Mouse (Mus musculus): ENCODE results near the gene Gm9844. TPM values are rescaled to one million over a fixed set of nuclear protein-coding genes. Genes with fewer than 3 reads are reported as not detected.
"Not testable (repeated sequence)": the region's sequence is repeated elsewhere in the genome, so short reads cannot be mapped to it uniquely, and the experiment has no call there.

The Gm9844 gene
- polyA plus RNA-seq (2012; fragmentation: generic; extraction: Trizol) = 79.9 TPM

GRCm38 (mm10) chr7:24861913-24862312 lies at the start of gene Gm9844:
Gene Gm9844, plus strand, starts transcription at chr7:24862213.
- H3K36me3 ChIP-seq (ENCODE audit: control insufficient read depth, insufficient read depth) = no peaks in the 10 kb centered on the region
- no peak within 1 kb of the TSS for H3K4me2 ChIP-seq (ENCODE audit: low read depth)
- no peak for TF ChIP-seq MYOD1 (IDR thresholded peaks at IDR 0.05; ENCODE audit: control insufficient read depth in 1 of 3, insufficient read length in 2 of 3, low read depth in 2 of 3)
- TF ChIP-seq POLR2AphosphoS2 (IDR thresholded peaks at IDR 0.05; ENCODE audit: insufficient read length, low read depth) = no peak
- no peak for TF ChIP-seq MYOG (IDR thresholded peaks at IDR 0.05; ENCODE audit: control insufficient read depth in 1 of 3, insufficient read depth in 1 of 3, insufficient read length in 2 of 3, low read depth in 2 of 3)
- no peak for TF ChIP-seq POLR2A (IDR thresholded peaks at IDR 0.05; ENCODE audit: insufficient read length, low read depth)
- no peak for TF ChIP-seq SRF (IDR thresholded peaks at IDR 0.05; ENCODE audit: control insufficient read depth, insufficient read length, low read depth)
- TF ChIP-seq E2F4 (IDR thresholded peaks at IDR 0.05; ENCODE audit: insufficient read depth) = no peak
- TF ChIP-seq CEBPB (IDR thresholded peaks at IDR 0.05; ENCODE audit: insufficient read depth, poor library complexity, severe bottlenecking) = no peak
- no peak for TF ChIP-seq REST (IDR thresholded peaks at IDR 0.05; ENCODE audit: insufficient read depth, insufficient read length)
- no peak for TF ChIP-seq TCF3 (IDR thresholded peaks at IDR 0.05; ENCODE audit: insufficient read length, low read depth)
- TF ChIP-seq TCF12 (IDR thresholded peaks at IDR 0.05; ENCODE audit: insufficient read depth, poor library complexity, severe bottlenecking) = no peak
- TF ChIP-seq MAX (IDR thresholded peaks at IDR 0.05; ENCODE audit: low read depth) = no peak
- no peak for TF ChIP-seq USF1 (IDR thresholded peaks at IDR 0.05; ENCODE audit: low read depth)
- H3K4me3 ChIP-seq = no peak within 1 kb of the TSS
- no peaks in the 10 kb centered on the region for H3K79me2 ChIP-seq (ENCODE audit: control insufficient read depth, insufficient read depth)
- no peak within 1 kb of the TSS for H3ac ChIP-seq (ENCODE audit: control insufficient read depth, insufficient read length)
- H3K27me3 ChIP-seq (ENCODE audit: control insufficient read depth, insufficient read depth, insufficient read length) = peaks cover 13% of the 10 kb centered on the region

DNA sequence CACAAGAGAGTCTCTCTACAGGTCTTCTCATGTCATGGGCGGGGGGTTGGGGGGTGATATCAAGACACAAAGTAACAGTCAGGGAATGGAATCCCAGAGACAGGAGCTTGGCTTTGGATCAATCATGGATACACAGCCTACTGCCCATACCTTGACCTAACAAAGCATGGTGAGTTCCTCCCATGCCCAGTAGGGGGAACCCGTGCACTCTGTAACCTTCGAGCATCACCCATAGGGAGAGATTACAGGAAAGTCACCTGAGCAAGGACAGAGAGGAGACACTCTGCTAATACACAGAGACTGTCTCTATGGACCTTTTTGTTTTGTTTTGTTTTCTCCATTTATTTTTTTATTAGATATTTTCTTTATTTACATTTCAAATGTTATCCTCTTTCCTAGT lies 44.5 kb upstream of the Gm9844 start:
- no peaks in the 10 kb centered on the region for H3K36me3 ChIP-seq (ENCODE audit: control insufficient read depth, insufficient read depth)
- H3K79me2 ChIP-seq (ENCODE audit: control insufficient read depth, insufficient read depth) = no peaks in the 10 kb centered on the region
- H3K27me3 ChIP-seq (ENCODE audit: control insufficient read depth, insufficient read depth, insufficient read length) = peaks cover under 1% of the 10 kb centered on the region
- H3ac ChIP-seq (ENCODE audit: control insufficient read depth, insufficient read length) = no peak overlapping the region
- no peak overlapping the region for H3K4me3 ChIP-seq
- no peak overlapping the region for H3K4me2 ChIP-seq (ENCODE audit: low read depth)
- TF ChIP-seq SRF (IDR thresholded peaks at IDR 0.05; ENCODE audit: control insufficient read depth, insufficient read length, low read depth) (no peak), TCF12 (IDR thresholded peaks at IDR 0.05; ENCODE audit: insufficient read depth, poor library complexity, severe bottlenecking) (no peak), USF1 (IDR thresholded peaks at IDR 0.05; ENCODE audit: low read depth) (no peak), E2F4 (IDR thresholded peaks at IDR 0.05; ENCODE audit: insufficient read depth) (no peak), REST (IDR thresholded peaks at IDR 0.05; ENCODE audit: insufficient read depth, insufficient read length) (no peak), CEBPB (IDR thresholded peaks at IDR 0.05; ENCODE audit: insufficient read depth, poor library complexity, severe bottlenecking) (no peak), MAX (IDR thresholded peaks at IDR 0.05; ENCODE audit: low read depth) (no peak), MYOD1 (IDR thresholded peaks at IDR 0.05; ENCODE audit: control insufficient read depth in 1 of 3, insufficient read length in 2 of 3, low read depth in 2 of 3) (no peak), TCF3 (IDR thresholded peaks at IDR 0.05; ENCODE audit: insufficient read length, low read depth) (no peak), MYOG (IDR thresholded peaks at IDR 0.05; ENCODE audit: control insufficient read depth in 1 of 3, insufficient read depth in 1 of 3, insufficient read length in 2 of 3, low read depth in 2 of 3) (no peak), POLR2A (IDR thresholded peaks at IDR 0.05; ENCODE audit: insufficient read length, low read depth) (no peak), POLR2AphosphoS2 (IDR thresholded peaks at IDR 0.05; ENCODE audit: insufficient read length, low read depth) (no peak)

- no peaks in the 10 kb centered on the region for H3K27me3 ChIP-seq (ENCODE audit: control insufficient read depth, insufficient read depth, insufficient read length)
- no peak for TF ChIP-seq CEBPB (IDR thresholded peaks at IDR 0.05; ENCODE audit: insufficient read depth, poor library complexity, severe bottlenecking)
- no peak for TF ChIP-seq MYOG (IDR thresholded peaks at IDR 0.05; ENCODE audit: control insufficient read depth in 1 of 3, insufficient read depth in 1 of 3, insufficient read length in 2 of 3, low read depth in 2 of 3)
- no peak for TF ChIP-seq POLR2AphosphoS2 (IDR thresholded peaks at IDR 0.05; ENCODE audit: insufficient read length, low read depth)
- TF ChIP-seq MYOD1 (IDR thresholded peaks at IDR 0.05; ENCODE audit: control insufficient read depth in 1 of 3, insufficient read length in 2 of 3, low read depth in 2 of 3) = no peak
- TF ChIP-seq POLR2A (IDR thresholded peaks at IDR 0.05; ENCODE audit: insufficient read length, low read depth) = no peak
- no peak for TF ChIP-seq TCF3 (IDR thresholded peaks at IDR 0.05; ENCODE audit: insufficient read length, low read depth)
- TF ChIP-seq REST (IDR thresholded peaks at IDR 0.05; ENCODE audit: insufficient read depth, insufficient read length) = no peak
- no peak for TF ChIP-seq E2F4 (IDR thresholded peaks at IDR 0.05; ENCODE audit: insufficient read depth)
- no peak for TF ChIP-seq MAX (IDR thresholded peaks at IDR 0.05; ENCODE audit: low read depth)
- TF ChIP-seq SRF (IDR thresholded peaks at IDR 0.05; ENCODE audit: control insufficient read depth, insufficient read length, low read depth) = no peak
- TF ChIP-seq USF1 (IDR thresholded peaks at IDR 0.05; ENCODE audit: low read depth) = no peak
- no peak for TF ChIP-seq TCF12 (IDR thresholded peaks at IDR 0.05; ENCODE audit: insufficient read depth, poor library complexity, severe bottlenecking)
- no peak overlapping the region for H3K4me2 ChIP-seq (ENCODE audit: low read depth)
- H3K36me3 ChIP-seq (ENCODE audit: control insufficient read depth, insufficient read depth) = no peaks in the 10 kb centered on the region
- no peak overlapping the region for H3ac ChIP-seq (ENCODE audit: control insufficient read depth, insufficient read length)
- no peaks in the 10 kb centered on the region for H3K79me2 ChIP-seq (ENCODE audit: control insufficient read depth, insufficient read depth)
- H3K4me3 ChIP-seq = no peak overlapping the region
These were observed 37.6 kb upstream of the Gm9844 start for GRCm38 (mm10) chr7:24824452-24824851.

- no peaks in the 10 kb centered on the region for H3K27me3 ChIP-seq (ENCODE audit: control insufficient read depth, insufficient read depth, insufficient read length)
- H3K79me2 ChIP-seq (ENCODE audit: control insufficient read depth, insufficient read depth) = no peaks in the 10 kb centered on the region
- TF ChIP-seq MYOG (IDR thresholded peaks at IDR 0.05; ENCODE audit: control insufficient read depth in 1 of 3, insufficient read depth in 1 of 3, insufficient read length in 2 of 3, low read depth in 2 of 3) (no peak), SRF (IDR thresholded peaks at IDR 0.05; ENCODE audit: control insufficient read depth, insufficient read length, low read depth) (no peak), POLR2A (IDR thresholded peaks at IDR 0.05; ENCODE audit: insufficient read length, low read depth) (no peak), TCF12 (IDR thresholded peaks at IDR 0.05; ENCODE audit: insufficient read depth, poor library complexity, severe bottlenecking) (no peak), E2F4 (IDR thresholded peaks at IDR 0.05; ENCODE audit: insufficient read depth) (no peak), MAX (IDR thresholded peaks at IDR 0.05; ENCODE audit: low read depth) (no peak), TCF3 (IDR thresholded peaks at IDR 0.05; ENCODE audit: insufficient read length, low read depth) (no peak), POLR2AphosphoS2 (IDR thresholded peaks at IDR 0.05; ENCODE audit: insufficient read length, low read depth) (no peak)
- no peak overlapping the region for H3K4me2 ChIP-seq (ENCODE audit: low read depth)
- no peak overlapping the region for H3ac ChIP-seq (ENCODE audit: control insufficient read depth, insufficient read length)
- H3K4me3 ChIP-seq = no peak overlapping the region
- no peaks in the 10 kb centered on the region for H3K36me3 ChIP-seq (ENCODE audit: control insufficient read depth, insufficient read depth)
These were observed 34.8 kb upstream of the Gm9844 start for GRCm38 (mm10) chr7:24827181-24827580.

DNA sequence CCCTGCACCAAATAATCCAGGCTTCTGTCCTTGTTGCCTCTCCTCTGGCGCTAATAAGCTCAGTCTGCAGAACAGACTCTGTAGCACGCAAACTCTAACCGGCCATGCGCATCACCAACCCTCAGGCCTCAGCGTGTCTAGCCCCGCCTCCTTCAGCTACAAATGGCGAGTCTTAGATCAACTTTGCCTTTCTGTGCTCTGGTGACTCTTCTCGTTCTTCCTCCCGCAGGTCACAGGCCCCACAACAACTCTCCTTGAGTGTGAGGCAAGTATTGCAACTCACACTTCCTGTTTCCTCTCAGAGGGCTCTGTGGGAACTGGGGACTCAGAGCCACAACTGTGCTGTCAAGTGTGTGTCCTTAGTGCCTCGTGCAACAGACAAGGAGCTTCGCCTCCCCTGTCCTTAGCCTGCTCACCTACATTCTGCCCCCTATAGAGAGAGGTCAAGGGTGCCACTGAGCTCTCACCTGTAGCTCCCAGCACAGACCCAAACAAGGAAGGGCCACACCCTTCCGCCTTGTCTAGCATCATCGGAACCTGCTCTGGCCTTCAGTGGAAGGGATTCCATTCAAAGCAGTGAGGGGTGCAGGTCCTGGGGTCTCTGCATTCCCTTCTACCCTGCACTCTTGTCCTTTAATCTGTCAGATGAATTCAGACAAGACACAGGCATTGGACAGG lies 23.1 kb upstream of the Gm9844 start:
- H3K79me2 ChIP-seq (ENCODE audit: control insufficient read depth, insufficient read depth); H3K36me3 ChIP-seq (ENCODE audit: control insufficient read depth, insufficient read depth); H3K4me3 ChIP-seq; H3K27me3 ChIP-seq (ENCODE audit: control insufficient read depth, insufficient read depth, insufficient read length); H3ac ChIP-seq (ENCODE audit: control insufficient read depth, insufficient read length); H3K4me2 ChIP-seq (ENCODE audit: low read depth): not testable (repeated sequence)
